Mouse (Mus musculus): ENCODE measurements around the gene Olfr709-ps1.
"Not testable (repeated sequence)": the region's sequence is repeated elsewhere in the genome, so short reads cannot be mapped to it uniquely, and the experiment has no call there.

Olfr709-ps1 gene

GRCm38 (mm10) chr7:106932119-106932518 is at the start of gene Olfr709-ps1:
TSS of gene Olfr709-ps1 (minus strand) at chr7:106932219.
- no peak for DNase-seq (ENCODE audit: low spot score in 2 of 2)

GRCm38 (mm10) chr7:106975353-106975752 is 43.3 kb upstream of the Olfr709-ps1 start, which contains the start of gene Olfr711:
TSS of gene Olfr711 (minus strand) at chr7:106975453.
- DNase-seq (ENCODE audit: low spot score in 2 of 2): no peak

GRCm38 (mm10) chr7:106967503-106967902 is 35.5 kb upstream of the Olfr709-ps1 start:
- DNase-seq (ENCODE audit: low spot score in 2 of 2): peak in 1 of 2 experiments; percentile 4

- no peak for DNase-seq (ENCODE audit: low spot score in 2 of 2)
These were observed 31.8 kb upstream of the Olfr709-ps1 start, which contains the start of gene Olfr6 for GRCm38 (mm10) chr7:106963837-106964236. TSS of gene Olfr6 (minus strand) at chr7:106963937.

GRCm38 (mm10) chr7:106948212-106948611 is 16.2 kb upstream of the Olfr709-ps1 start, which contains the start of gene Olfr710:
TSS of gene Olfr710 (minus strand) at chr7:106948312.
- DNase-seq (ENCODE audit: low spot score in 2 of 2): no peak

- not testable (repeated sequence) for DNase-seq (ENCODE audit: low spot score in 2 of 2)
These were observed 11.1 kb downstream of the Olfr709-ps1 start for GRCm38 (mm10) chr7:106920961-106921360.

- DNase-seq (ENCODE audit: low spot score in 2 of 2): no peak
These were observed 24.3 kb downstream of the Olfr709-ps1 start, which contains the start of gene Olfr1532-ps1 for GRCm38 (mm10) chr7:106907676-106908075. TSS of gene Olfr1532-ps1 (plus strand) at chr7:106908001.

- DNase-seq (ENCODE audit: low spot score in 2 of 2): not testable (repeated sequence)
These were observed 30.9 kb downstream of the Olfr709-ps1 start, which contains the start of gene Olfr707 for GRCm38 (mm10) chr7:106901141-106901540. TSS of gene Olfr707 (minus strand) at chr7:106901241.

GRCm38 (mm10) chr7:106888062-106888461 is 44.0 kb downstream of the Olfr709-ps1 start, which contains the start of gene Olfr706:
TSS of gene Olfr706 (minus strand) at chr7:106888162.
- DNase-seq (ENCODE audit: low spot score in 2 of 2): no peak

GRCm38 (mm10) chr7:106876791-106877190 is 55.2 kb downstream of the Olfr709-ps1 start, which contains the start of gene Olfr705:
TSS of gene Olfr705 (minus strand) at chr7:106876891.
- DNase-seq (ENCODE audit: low spot score in 2 of 2): no peak
